22 mouse cellular contexts compared by ENCODE assay signal in genomic region chr4:12642525-12642928, GRCm38 (mm10).
A peak's percentile ranks its signal among the peaks of the same experiment; 100 is the strongest.
DNase-seq lines count a peak whose midpoint lies in the region; ATAC-seq and TF ChIP-seq lines count a peak whose summit lies in the region.
"Had no signal": no experiment of that assay in that cellular context is flagged by ENCODE, and none has a peak within 500 bp of the region (broad histone marks: within the 10 kb centered on the region; RNA-seq: fewer than 3 reads in every experiment).

No protein-coding gene starts in this region.

- H3K9ac ChIP-seq in midbrain, embryonic 16.5 days (ENCODE audit: low read depth, low read length), result no peak overlapping the region
- no peak overlapping the region for H3K9ac ChIP-seq in forebrain, embryonic 13.5 days
- H3K9ac ChIP-seq: heart, embryonic 13.5 days; limb, embryonic 13.5 days; liver, embryonic 14.5 days had no signal

- no peaks in the 10 kb centered on the region for H3K4me1 ChIP-seq in kidney, adult 2 months (ENCODE audit: control insufficient read depth, insufficient read depth, low read length)
- peaks cover 8% of the 10 kb centered on the region for H3K4me1 ChIP-seq in megakaryocyte, embryonic 14.5 days
- peaks cover 13% of the 10 kb centered on the region for H3K4me1 ChIP-seq in limb, embryonic 10.5 days
- H3K4me1 ChIP-seq in midbrain, embryonic 16.5 days (ENCODE audit: control insufficient read depth, insufficient read depth, low read length), result no peaks in the 10 kb centered on the region
- peaks cover 6% of the 10 kb centered on the region for H3K4me1 ChIP-seq in forebrain, embryonic 13.5 days
- H3K4me1 ChIP-seq: heart, embryonic 13.5 days; limb, embryonic 13.5 days had no signal

- no peaks in the 10 kb centered on the region for H3K36me3 ChIP-seq in kidney, adult 2 months (ENCODE audit: control insufficient read depth, insufficient read depth, low read length)
- no peaks in the 10 kb centered on the region for H3K36me3 ChIP-seq in megakaryocyte, embryonic 14.5 days (replicated peaks; ENCODE audit: low read length)
- no peaks in the 10 kb centered on the region for H3K36me3 ChIP-seq in limb, embryonic 10.5 days
- no peaks in the 10 kb centered on the region for H3K36me3 ChIP-seq in midbrain, embryonic 16.5 days (ENCODE audit: control insufficient read depth, insufficient read depth, low read length)
- H3K36me3 ChIP-seq in forebrain, embryonic 13.5 days (ENCODE audit: poor library complexity, severe bottlenecking), result no peaks in the 10 kb centered on the region
- H3K36me3 ChIP-seq: heart, embryonic 13.5 days; limb, embryonic 13.5 days had no signal

- 10% methylated on average over 4 of the region's 4 CpGs for WGBS in kidney, adult 2 months
- WGBS in limb, embryonic 10.5 days, result 18% methylated on average over 4 of the region's 4 CpGs
- WGBS in midbrain, embryonic 16.5 days, result 23% methylated on average over 4 of the region's 4 CpGs
- WGBS in forebrain, embryonic 13.5 days, result 31% methylated on average over 4 of the region's 4 CpGs

- ATAC-seq in megakaryocyte, adult 5-6 weeks (ENCODE audit: poor library complexity, severe bottlenecking), result no peak
- 0 out of 2 replicates have a peak, but pooled peaks have one; percentile 42 for ATAC-seq in midbrain, embryonic 16.5 days
- ATAC-seq in forebrain, embryonic 13.5 days, result no peak
- ATAC-seq: forebrain, embryonic 16.5 days; hindbrain, embryonic 16.5 days had no signal

- no peaks in the 10 kb centered on the region for H3K27me3 ChIP-seq in kidney, adult 2 months (replicated peaks; ENCODE audit: control insufficient read depth, insufficient read depth, low read length)
- H3K27me3 ChIP-seq in megakaryocyte, embryonic 14.5 days (replicated peaks), result no peaks in the 10 kb centered on the region
- H3K27me3 ChIP-seq in limb, embryonic 10.5 days (ENCODE audit: low read depth, poor library complexity, severe bottlenecking), result no peaks in the 10 kb centered on the region
- H3K27me3 ChIP-seq in midbrain, embryonic 16.5 days (ENCODE audit: control insufficient read depth, insufficient read depth, low read depth, low read length), result no peaks in the 10 kb centered on the region
- peaks cover 7% of the 10 kb centered on the region; the same call in 1 of the 2 replicates for H3K27me3 ChIP-seq in forebrain, embryonic 13.5 days
- H3K27me3 ChIP-seq: CH12.LX; heart, embryonic 13.5 days; limb, embryonic 13.5 days had no signal

- H3K9me3 ChIP-seq in megakaryocyte, embryonic 14.5 days, result no peaks in the 10 kb centered on the region
- H3K9me3 ChIP-seq in limb, embryonic 10.5 days (replicated peaks), result no peaks in the 10 kb centered on the region
- H3K9me3 ChIP-seq in midbrain, embryonic 16.5 days (replicated peaks; ENCODE audit: control insufficient read depth, low read length, poor library complexity, severe bottlenecking), result no peaks in the 10 kb centered on the region
- no peaks in the 10 kb centered on the region for H3K9me3 ChIP-seq in forebrain, embryonic 13.5 days (replicated peaks)
- H3K9me3 ChIP-seq: heart, embryonic 13.5 days; limb, embryonic 13.5 days had no signal

- no peak overlapping the region for H3K27ac ChIP-seq in kidney, adult 2 months (ENCODE audit: insufficient read depth, low read depth, low read length)
- H3K27ac ChIP-seq in limb, embryonic 10.5 days, result no peak overlapping the region; the same call in 1 of the 2 replicates
- H3K27ac ChIP-seq in midbrain, embryonic 16.5 days (ENCODE audit: low read length), result no peak overlapping the region
- H3K27ac ChIP-seq in forebrain, embryonic 13.5 days, result no peak overlapping the region
- H3K27ac ChIP-seq: heart, embryonic 13.5 days; limb, embryonic 13.5 days; liver, embryonic 14.5 days had no signal

- no peak for TF ChIP-seq CTCF in kidney, adult 2 months (conservative IDR thresholded peaks at IDR 0.05; ENCODE audit: insufficient read depth, insufficient read length, low read depth, low read length)

- H3K4me3 ChIP-seq in kidney, adult 2 months (ENCODE audit: insufficient read depth, low read depth, low read length), result no peak overlapping the region
- H3K4me3 ChIP-seq in megakaryocyte, embryonic 14.5 days (replicated peaks), result peak overlapping the region; percentile 24
- no peak overlapping the region for H3K4me3 ChIP-seq in limb, embryonic 10.5 days
- no peak overlapping the region for H3K4me3 ChIP-seq in midbrain, embryonic 16.5 days (ENCODE audit: low read depth, low read length)
- H3K4me3 ChIP-seq in forebrain, embryonic 13.5 days, result no peak overlapping the region
- H3K4me3 ChIP-seq: heart, embryonic 13.5 days; limb, embryonic 13.5 days had no signal

- no peak for TF ChIP-seq POLR2A in kidney, adult 2 months (IDR thresholded peaks at IDR 0.05; ENCODE audit: low read depth, low read length)

- H3K4me2 ChIP-seq in midbrain, embryonic 16.5 days (ENCODE audit: low read length), result no peak overlapping the region
- H3K4me2 ChIP-seq in forebrain, embryonic 13.5 days, result no peak overlapping the region
- H3K4me2 ChIP-seq: heart, embryonic 13.5 days; limb, embryonic 13.5 days had no signal

- peak; percentile 4 for DNase-seq in kidney, adult 2 months
- DNase-seq in kidney, postnatal 10 days, result no peak
- DNase-seq in limb, embryonic 10.5 days (ENCODE audit: low spot score), result peak; percentile 33
- no peak for DNase-seq in retina, embryonic 14.5 days (ENCODE audit: low spot score)
- DNase-seq: adrenal gland, adult 8-10 months; cerebellum, adult 11-12 months; heart, postnatal 36 days; kidney, adult 11 months; lung, postnatal 4 days; retina, postnatal 1 day; right cerebral cortex, postnatal 4 days; thymus, postnatal 36 days had no signal

Comparison
In these comparisons a context has a peak if more than half of its experiments do, and no peak if none do; other contexts are left out.
1. DNase-seq: peak in kidney, adult 2 months (single experiment) and limb, embryonic 10.5 days (single experiment); none in kidney, postnatal 10 days (single experiment) and retina, embryonic 14.5 days (single experiment).